Mouse (Mus musculus): ENCODE measurements at regions not wholly inside any gene's neighbourhood (a gene's known extent, or its start where the extent isn't known, plus 50 kb on each side); places are given as distances from the start of the nearest gene placed in this dataset.
"Not testable (repeated sequence)": the region's sequence is repeated elsewhere in the genome, so short reads cannot be mapped to it uniquely, and the experiment has no call there.

DNA sequence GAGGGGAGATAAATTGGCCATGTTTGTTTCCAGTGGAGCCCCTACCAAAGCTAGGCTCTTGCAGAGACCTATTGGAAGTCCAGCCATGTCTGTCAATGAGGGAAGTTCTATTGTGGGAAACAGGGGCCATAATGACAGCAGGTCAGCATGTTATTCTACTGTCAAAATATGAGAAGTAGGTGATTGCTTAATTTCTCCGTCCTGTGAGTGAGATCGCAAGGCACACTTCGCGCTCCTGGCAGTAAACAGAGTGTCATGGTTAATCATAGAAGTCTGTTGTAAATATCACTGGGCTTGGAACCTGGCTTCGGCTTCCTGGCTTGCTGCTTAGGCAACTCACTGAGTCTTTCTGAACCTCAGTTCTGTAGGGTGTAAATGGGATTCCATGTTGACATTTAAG, 72.5 kb upstream of the Ccdc122 start:
- DNase-seq: no peak

DNA sequence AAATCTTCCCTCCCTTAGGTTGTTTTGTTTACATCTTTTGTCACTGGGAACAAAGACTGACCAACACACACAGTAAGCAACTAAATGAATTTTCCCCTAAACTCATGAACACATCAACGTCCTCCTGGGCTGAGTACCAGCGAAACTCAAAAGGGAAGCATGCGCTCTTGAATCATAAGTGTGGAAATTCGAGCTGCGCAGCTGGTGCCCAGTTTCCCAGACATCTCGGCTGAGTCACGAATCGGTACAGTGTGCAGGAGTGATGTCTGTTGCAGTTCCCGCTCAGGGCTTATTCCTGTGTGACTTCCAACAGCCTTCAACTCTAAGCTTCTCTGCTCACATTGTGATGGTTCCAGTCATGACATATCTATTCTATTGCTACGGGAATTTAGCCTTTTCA, 77.7 kb upstream of the Ccdc122 start:
- peak; percentile 21 for DNase-seq

DNA sequence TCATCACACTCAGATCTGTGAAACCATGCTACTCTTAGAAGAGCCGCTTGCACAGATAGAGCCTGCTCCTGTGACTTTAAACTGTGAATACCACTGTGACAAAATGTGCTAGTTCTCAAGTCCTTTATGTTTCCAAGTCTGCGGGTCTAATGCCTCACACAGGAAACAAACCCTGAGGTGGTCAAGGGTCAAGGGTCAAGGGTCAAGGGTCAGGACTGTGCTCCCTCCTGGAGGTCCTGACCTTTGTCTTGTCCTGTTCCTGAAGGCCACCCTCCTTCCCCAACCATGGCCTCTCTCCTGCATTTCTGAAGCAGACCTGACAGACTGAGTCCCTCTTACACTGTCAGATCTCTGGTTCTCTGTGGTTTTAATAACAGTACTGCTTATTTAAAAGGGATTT, 79.4 kb upstream of the Ccdc122 start:
- no peak for DNase-seq

DNA sequence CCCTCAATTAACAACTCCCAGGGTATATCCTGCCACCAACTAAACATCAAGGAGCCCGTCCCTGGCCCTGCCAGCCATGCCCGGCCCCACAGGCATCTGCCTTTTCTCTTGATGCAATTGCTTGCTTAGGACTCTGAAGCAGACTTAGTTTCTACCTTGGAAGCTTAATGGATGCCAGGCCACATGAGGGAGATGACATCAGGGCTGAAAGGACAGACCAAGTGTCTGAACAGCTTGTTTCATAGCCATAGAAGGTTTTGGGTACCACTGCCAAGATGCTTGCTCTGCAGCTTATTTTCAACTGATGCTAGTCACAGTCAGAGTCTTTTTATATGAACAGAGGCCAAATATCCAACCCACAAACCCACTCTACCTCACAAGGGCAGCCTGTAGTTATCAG, 83.4 kb upstream of the Ccdc122 start:
- no peak for DNase-seq

DNA sequence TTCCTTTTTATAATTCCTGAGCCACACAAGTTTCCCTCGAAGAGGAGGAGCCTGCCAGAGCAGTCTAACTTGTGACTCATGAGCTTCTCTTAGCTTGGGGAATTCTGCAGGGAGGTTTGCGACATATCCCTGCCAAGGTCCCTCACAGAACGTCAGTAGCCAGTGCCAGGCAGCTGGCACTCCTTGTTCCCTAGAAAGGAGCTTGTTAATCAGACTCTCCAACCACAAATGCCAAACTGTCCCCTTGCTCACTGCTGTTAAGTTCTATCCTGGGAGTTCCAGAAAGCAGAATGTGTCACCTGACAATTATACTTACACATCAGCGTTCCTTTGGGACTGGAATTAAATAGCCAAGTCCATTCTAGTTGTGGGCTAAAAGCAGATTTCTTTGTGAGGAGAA, 85.1 kb upstream of the Ccdc122 start:
- peak; percentile 65 for DNase-seq

DNA sequence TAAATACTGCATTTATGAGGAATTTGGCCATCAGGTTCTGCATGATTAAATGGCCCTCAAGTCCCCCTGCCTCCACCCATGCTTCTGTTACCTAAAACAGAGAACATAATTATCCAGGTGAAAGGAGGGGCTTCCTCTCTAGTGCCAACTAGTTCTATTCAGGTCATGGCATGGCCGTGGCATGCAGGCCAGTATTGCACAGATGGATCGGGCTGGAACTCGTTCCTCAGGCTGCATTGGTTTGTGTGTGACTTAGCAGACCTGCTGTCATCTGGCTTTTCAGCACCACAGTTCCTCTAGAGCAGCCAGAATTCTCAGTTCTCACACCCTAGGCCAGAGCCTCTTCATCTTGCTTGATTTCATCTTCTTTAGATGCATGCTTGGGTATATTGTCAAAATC, 87.2 kb upstream of the Ccdc122 start:
- no peak for DNase-seq

DNA sequence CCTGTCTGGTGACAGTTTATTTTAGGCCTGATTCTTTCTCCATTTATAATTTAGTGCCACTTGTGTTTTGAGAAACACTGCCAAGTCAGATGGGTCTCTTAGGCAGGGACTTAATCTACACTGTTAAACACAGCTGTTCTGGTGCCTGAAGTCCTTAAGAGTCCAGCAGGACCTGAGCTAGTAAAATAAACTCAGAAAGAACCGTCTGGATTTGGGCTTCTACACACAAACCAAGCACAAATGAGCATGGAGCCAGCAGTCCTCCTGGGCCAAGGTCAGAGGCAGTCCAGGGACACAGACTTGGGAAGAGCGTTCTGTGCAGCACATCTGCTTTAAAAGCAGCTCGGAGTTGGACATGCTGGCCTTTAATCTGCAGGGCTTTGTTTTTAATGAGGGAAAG, 87.6 kb upstream of the Ccdc122 start:
- DNase-seq: peak; percentile 75

DNA sequence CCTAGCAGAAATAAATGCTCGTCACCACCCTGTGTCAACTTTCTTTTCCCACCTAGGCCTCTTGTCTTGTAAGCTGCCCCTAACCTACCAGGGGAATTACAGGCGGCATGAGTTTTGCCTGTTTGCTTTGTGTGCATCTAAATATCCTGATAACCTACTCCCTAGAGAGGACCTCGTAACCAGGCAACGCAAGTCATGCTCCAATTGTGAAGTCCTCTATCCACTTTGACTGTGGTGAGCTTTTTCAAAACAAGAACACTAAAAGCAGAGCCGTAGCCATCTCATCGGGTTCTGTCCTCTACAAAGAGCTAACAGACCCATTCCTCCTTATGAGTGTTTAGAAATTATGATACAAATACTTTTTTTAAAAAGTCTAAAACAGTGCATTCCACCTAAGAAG, 88.1 kb upstream of the Ccdc122 start:
- DNase-seq: no peak

DNA sequence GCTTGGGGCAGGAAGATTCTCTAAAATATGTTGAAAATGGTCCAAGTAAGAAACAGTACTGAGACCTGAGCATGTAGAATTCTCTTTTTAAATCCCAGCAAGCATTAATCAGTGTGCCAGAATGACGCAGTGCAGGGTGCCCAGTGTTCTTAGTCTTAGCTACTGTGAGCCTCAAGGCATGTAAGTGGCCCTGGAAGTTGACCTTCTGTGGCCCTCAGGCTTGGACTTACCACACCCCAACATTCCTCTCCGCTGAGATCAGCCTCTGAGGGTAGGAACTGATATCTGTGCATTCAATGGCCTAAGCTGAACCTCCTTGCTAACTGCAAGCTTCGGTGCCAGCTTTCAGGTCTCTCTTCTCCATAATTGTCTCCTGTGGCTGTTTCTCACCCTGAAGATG, 89.4 kb upstream of the Ccdc122 start:
- peak; percentile 5 for DNase-seq

DNA sequence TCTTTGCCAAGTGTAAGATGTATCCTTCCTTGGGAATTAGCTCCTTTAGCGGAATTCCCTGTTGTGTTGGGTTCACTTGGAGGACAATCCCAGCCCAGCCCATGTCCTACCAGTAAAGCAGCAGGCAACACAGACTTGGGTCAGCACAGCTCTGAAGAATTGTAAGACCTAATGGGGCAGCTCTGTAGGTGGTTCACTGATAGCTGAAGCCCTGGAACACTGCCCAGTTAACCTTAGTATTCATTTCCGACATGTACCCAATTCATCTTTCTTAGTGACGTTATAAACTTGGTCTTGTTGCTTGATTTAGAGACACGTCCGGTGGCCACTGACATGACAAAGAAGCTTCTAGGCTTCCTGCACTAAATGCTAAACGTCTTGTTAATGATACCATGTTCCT, 90.9 kb upstream of the Ccdc122 start:
- no peak for DNase-seq

DNA sequence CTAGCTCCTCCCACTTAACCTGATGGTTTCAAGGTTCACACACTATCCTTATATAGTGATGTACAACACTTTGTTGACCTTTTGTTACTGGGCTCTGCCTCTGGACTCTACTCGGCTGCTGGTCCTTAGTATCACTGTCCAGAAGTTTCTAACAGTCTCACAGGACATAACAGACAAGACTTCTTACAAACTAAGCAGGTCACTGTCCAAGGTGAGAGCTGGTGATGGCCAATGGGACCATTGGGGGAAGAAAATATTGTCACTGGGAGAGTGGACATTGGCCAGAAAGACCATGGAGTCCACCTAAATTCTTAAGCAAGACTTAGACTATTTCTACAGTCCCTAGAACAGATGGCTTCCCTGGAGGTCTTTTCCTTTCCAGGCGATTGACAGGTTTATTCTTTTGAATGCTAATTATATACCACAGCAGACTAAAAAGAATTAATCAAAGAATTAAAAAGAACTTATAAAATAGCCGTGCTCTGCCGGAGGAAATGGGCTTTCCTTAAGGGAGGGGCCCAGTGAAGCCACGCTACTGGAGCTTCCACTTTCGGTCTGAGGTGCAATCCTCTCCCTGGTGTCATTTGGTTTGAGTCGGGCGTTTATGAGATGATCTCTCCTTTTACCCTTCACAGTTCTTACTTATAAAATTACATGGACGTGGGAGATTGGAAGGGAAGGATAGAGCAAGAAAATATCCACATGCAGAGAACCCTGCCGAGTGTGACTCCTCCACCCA, 94.9 kb upstream of the Ccdc122 start:
- DNase-seq: no peak

DNA sequence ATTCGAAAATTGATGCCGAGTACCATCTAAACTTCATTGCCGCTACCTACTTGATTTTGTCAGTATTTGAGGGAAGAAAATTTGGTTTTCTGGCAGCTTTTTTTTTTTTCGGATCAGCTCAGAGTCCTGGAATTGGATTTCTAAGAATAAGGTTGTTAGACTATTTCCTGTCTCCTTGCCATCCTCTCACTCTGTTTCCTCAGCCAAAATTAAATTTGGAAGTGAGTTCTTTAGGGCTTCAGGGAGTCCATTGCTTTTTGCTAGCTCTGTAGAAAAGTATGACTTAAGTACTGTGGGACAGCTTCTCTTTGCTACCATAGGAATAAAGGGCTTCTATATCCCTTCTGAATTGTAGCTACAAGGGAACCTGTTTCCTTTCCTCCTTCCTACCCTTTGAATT, 96.1 kb upstream of the Ccdc122 start:
- DNase-seq: no peak

DNA sequence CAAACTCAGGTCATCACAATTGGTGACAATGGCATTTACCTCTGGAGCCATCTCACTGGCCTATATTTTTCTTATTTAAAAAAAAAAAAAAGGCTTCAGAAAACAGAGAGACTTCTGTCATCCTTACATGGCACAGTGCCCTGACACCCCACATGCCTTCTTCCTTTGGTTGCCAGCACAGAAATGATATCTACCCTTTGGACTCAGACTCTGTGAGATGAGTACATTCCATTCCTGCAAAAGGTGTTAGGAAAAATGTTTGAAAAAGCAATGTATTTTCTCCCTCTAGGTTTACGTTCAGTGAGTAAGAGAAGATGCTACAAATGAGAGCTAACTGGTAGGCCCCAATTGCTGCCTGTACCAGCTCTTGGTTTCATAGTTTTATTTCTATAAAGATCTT, 99.9 kb upstream of the Ccdc122 start:
- no peak for DNase-seq

DNA sequence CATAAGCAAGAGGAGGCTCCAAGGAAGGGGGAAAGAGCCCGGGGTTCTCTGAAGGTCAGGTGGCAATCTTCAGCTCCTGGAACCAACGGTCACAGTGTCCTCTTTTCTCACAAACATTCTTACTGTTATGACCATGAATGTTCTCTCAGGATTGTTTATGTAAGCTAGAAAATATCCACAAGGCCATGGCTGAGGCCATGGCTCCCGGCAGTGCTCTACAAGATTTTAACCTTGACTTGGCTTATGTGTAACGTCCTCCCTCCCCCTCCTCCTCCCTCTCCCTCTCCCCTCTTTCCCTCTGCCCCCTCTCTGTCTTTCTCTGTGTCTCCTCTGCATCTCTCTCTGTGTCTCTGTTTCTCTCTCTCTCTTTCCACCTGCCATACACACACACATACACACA, 100.5 kb upstream of the Ccdc122 start:
- not testable (repeated sequence) for DNase-seq

DNA sequence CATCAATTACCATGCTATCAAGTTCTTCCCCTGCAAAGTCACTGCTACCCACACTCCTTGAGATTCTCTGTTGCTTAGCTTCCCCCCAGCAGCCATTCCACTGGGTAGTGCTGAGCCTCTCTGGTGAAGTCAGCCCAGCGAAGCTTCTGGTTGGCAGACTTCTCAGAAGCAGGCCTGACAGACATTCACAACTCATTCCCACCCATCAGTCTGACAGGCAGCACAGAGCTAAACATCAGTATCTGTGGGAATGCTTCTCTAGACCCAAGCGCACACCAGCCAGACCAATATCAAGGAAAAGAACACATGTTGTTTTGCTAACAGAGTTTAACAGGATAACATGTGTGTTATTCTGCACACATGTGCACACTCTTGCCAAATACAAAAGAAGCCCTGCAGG, 101.1 kb upstream of the Ccdc122 start:
- no peak for DNase-seq

DNA sequence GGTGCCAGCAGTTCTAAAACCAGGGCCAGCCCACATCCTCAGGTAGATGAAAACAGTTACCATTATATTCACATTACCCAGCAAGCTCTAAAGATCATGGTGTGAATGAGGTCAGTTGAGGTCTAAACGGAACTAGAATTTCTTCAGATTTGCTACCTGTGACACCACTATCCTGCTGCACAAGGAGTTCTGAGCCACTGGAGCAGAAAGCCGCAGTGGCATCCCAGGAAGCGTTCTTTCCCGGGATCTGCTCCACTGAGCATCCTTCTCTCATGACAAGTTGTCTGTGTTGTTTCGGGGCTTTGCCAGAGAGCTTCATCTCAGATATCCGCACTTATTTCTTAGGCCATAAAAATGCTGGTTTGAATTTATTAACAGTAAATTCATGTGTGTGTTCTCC, 103.7 kb upstream of the Ccdc122 start:
- DNase-seq: no peak

DNA sequence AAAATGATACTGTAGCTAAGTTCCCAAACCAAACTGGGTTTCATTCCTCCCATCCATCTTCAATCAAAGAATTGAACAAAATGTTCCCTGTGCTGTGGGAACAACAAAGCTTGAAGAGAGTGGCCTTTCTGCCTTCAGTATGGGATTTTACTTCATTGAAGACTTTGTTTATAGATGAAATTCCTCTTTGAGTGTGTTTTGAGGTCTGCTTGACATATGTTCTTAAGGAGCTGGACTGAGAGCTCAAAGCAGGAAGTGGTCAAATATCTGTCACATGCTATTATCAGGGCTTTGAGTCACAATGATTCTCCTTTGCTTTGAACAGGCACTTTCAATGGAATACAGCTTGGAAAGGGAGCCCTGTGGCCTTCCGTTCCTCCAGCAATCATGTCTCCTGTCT, 105.2 kb upstream of the Ccdc122 start:
- DNase-seq: no peak

DNA sequence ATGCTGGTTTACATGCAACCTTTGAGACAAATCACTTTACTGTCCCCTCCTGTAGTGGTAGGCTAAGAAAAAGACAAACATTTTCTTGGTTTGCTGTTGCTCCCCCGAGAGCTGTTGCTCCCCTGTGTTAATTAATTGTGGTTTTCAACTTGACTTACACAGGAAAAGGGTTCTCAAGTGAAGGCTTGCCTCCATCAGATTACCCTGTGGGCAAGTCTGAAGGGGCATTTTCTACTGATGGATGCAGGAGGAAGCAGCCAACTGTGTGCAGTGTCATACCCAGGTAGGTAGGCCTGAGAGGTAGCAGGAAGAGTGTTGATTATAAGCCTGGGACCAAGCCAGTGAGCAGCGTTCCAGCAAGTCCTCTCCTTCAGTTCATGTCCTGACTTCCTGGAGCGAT, 107.0 kb upstream of the Ccdc122 start:
- no peak for DNase-seq

DNA sequence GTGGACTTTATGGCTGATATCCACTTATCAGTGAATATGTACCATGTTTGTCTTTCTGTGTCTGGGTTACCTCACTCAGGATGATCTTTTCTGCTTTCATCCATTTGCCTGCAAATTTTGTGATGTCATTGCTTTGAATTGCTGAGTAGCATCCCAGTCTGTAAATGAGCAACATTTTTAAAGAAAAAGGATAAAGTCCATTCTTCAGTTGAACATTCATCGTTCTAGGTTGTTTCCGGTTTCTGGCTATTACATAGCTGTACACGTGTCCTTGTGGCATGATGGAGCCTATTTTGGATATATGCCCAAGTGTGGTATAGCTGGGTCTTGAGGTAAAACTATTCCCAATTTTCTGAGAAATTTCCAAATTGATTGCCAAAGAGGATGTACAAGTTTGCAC, 107.9 kb upstream of the Ccdc122 start:
- DNase-seq: no peak

DNA sequence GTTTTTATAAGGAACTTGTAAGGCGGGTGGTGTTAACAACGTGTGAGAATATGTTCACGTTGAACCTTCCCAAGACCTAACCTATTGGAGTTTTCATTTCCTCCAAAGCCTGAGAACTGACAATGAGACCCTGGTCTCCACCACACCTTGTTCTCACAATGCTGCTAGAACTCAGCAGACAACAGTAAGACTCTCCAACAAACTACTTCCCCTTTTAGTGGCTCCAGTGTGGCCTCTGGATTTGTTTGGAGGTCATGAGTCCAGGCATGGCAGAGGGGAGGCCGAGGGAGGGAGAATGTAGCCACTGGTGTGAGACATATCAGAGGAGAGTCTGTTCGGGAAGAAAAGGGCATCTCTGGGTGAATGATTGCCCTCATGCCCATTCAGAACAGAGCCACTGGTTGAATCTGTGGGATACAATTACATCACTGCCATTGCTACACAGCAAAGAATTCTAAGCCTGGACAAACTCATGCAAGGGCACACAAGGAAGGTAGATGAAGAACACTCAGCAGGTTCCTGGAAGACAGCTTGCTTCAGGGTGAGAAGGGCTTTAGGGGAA, 109.2 kb upstream of the Ccdc122 start:
- DNase-seq: no peak

DNA sequence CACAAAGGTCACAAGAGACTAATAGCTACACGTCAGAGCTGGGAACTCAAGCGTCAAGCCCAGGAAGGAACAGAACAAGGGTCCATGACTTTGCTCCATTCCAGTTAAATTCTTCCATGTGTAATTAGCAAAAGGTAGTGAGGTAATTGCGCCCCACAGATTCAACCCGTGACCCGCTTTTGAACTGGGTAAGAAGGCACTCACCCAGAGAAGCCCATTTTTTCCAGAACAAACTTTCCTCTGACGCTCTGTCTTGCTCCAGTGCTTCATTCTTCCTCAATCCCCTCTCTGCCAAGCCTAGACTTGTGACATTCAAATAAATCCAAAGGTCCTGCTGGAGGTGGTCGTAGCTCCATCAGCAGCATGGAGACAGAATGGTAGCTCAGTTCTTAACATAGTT, 110.2 kb upstream of the Ccdc122 start:
- DNase-seq: no peak

DNA sequence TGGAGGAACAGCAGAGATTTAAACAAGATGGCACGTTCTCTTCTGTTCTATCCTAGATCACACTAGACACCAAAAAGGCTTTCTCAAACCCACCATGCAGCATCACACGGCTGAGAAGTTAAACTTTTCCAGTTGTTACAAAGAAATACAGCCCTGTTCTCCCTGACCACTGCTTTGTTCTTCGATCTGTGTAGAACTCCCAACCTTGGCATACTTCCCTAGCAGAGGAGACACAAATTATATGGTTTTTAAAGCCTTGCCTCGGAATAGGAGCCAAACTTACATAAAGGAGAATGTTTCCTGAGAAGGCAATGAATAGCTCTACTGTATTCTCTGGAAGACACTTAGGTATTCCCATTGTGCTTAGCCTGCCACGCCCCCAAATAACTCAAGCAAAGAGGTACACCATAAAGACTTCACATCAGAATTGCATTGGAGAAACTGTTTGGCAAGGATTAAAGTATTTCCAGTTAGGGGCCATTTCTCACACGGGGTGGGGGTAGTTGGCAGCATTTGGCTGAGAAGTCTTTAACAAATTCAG, 114.1 kb upstream of the Ccdc122 start:
- no peak for DNase-seq

DNA sequence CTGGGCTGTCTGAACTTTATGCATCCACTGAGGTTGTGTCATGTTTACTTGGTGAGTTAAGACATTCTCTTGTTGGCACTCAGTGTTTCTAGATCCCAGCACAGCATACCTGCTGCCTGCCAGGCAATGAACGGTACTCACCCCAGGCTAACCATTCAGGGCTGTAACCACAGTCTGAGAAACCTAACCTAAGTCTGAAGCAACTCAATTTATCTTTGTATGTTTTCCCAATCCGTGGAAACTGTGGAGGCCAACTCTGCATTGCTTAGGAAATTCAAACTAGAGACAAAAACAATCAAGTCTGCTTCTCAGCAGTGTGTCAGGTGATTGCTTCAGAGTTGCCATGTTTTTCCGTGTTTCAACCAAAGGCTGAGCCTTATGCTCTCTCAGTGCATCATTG, 118.5 kb upstream of the Ccdc122 start:
- no peak for DNase-seq
